Mouse (Mus musculus) adipocyte (in vitro differentiated cells): Measurements from ENCODE around the gene Tspan11.
A peak's percentile ranks its signal among the peaks of the same experiment; 100 is the strongest.

Experiments used
- DNase-seq: peaks from one replicate; pipeline ENCODE4 v3.0.0-alpha.2; 2016; ENCODE audit warnings: low spot score

Tspan11 gene

DNA sequence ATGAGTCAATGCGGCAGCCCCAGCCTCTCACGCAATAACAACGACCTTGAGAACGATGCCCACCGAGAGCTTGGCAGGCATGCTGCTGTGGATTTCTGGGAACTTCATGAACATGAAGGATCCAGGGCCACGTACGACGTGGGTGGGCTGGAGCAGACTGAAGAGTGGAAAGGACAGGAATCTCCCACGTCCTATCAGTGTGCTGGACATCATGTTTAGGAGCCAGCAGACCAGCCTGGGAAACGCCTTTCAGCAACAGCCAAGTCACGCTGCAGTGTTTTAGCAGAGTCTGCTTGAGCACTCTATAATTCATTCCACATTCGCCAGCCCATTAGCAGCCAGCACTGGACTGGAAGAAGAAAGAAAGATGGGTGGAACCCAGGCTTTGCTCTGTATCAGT is 10.4 kb upstream of the Tspan11 start:
- no peak for DNase-seq

DNA sequence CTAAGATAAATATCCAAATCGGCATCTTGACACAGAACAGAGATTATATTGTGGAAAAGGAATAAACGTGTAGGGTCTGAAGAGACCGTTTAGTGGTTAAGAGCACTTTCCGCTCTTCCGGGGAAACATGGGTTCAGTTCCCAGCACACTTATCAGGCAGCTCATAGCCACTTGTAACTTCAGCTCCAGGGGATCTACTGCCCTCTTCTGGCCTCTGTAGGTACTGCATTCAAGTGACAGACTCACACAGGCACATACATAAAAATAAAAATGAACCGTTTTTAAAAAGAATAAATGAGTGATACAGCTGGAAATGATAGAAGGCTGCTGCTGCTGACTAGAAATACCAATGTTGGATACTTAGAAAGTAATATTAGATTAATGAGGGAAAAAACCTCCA is 7.9 kb upstream of the Tspan11 start:
- no peak for DNase-seq

DNA sequence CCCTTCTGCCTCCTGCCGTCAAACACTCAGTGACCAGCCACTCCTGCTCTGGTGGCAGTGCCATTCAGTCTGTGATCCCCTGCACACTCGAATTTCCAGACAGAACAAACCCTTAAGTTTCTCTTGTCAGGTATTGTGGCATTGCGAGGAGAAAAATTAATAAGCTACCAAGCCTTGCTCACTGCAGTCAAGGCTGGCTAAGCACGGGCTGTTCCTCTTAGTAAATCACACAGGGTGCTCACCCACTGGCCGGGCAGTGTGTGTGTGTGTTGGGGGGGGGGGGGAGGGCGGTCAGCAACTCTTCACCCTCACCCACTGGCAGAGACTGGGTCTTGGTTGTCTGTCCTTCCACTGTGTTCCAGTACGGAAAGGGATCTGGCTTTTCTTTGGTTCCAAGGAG is 473 bp upstream of the Tspan11 start:
- no peak for DNase-seq

DNA sequence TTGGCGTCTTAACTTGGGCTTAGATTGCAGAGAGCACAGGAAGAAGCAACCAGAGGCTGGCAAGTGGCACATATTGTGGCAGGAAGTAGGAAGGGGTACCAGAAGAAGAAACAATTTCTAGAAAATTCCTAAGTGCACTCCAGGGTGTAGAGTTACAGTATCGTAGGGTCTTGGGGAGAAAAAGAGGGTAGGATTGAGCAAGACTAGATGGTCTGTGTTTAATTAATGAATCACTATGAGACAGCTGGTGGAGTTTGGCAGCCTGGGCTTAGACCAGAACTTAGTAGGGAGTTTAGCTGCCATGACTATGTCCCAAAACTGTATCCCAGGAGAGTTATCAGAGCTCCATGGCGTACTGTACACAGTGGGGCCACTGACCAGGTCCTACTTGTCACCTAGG is 1.2 kb downstream of the Tspan11 start:
- DNase-seq, result no peak

DNA sequence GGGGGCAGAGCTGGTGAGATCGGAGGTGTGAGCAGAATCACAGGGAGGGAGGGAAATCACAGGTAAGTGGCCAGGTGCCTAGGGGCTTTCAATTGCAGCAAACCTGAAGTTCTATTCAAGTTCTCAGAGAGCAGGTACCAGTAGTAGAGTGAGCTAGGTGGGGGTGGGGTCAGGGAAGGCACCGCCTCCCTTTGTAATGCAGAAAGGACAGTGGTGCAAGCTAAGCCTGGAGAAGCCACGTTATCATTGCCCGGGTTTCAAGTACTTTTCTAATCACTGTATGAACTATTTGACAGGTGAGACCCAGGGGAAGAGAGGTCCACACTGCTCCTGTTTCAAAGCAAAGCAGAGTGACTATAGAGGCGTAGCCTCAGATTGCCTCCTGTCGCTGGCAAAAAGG is 6.2 kb downstream of the Tspan11 start:
- no peak for DNase-seq

DNA sequence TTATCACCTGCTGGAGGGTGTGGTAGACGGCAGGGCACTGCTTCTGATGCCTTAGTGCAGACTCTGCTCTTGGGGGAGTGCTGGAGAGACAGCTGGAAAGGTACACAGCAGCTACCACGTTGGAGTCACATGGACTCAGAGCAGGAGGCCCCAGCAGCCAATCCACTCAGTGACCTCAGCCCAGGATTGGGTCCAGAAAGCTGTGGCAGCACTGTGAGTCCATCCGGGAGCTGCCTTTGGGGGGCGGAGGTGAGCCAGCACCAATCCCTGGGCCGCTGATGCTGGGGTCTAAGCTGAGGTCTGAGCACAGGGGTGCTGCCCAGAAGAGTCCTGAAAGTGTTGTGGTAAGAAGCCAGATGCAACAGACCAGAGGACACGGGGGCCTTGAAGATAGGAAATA is 7.6 kb downstream of the Tspan11 start:
- DNase-seq, result no peak

DNA sequence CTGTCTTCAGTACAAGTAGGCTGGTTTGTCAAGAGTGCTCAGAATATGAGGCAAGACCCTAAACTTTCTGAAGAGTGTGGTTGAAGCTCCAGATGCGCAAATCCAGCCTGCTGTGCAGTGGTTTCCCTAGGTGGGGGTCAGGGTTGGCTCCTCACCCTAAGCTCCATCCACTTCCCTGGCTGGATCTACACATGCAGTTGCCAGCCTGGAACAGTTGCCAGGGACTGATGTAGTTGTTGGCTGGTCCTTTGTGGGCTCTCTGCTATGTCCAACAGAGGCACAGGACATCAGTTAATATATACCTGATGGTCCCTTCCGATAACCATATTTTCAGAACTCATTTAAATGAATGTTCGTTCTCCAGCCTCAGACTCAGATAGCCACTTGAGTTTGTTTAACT is 9.0 kb downstream of the Tspan11 start:
- DNase-seq, result peak; percentile 22

DNA sequence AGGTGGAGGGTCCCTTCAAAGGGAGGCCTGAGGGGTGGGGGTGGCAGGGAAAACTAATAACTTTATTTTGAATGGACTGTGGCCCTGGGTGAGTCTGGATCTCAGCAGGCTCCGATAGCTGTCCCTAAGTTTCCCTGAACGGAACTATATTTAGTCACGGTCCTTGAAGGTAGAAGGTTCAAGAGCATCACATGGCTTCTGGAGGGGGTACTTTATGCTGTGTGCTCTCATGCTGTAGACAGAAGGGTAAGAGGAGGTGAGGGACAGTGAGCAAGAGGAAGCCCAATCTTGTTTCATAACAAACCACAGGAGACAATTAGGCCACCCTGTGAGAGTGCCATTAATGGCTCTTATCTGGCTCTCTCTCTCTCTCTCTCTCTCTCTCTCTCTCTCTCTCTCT is 10.0 kb downstream of the Tspan11 start:
- DNase-seq, result no peak

DNA sequence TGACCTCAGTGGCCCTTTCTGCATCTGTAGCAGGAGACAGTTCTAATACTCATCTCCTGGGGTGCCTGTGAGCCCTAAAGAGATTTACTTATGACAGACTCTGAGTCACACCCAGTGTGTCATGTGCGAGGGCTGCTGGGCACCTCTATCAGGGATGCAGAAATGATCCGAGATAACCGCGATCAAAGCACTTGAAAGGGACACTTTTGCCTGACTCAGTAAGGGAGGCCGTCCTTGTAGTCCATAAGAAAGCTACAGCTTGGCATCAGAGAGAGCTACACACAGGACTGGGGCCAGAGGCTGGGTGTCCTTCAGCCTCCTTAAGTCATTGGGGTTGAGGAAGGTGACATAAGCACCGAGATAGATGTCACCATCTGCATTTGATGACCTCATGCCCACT is 12.7 kb downstream of the Tspan11 start:
- DNase-seq, result no peak

DNA sequence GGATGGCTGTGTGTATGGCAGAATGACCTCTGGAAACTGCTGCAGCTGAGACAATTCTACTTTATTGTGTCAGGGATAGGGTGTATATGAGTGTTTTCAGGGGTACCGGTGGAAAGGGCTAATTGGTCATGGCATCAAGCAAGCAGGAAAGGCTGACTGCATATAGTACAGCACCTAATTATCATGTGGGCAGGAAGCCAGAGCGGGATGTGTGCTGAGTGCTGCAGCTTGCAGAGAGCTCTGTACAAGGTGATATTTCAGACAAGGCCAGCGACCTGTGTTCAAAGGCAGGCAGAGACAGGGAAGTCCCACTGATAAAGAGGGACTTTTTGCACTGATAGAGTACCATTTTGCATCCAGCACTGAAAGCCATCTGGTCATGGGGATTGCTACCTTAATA is 13.9 kb downstream of the Tspan11 start:
- no peak for DNase-seq

DNA sequence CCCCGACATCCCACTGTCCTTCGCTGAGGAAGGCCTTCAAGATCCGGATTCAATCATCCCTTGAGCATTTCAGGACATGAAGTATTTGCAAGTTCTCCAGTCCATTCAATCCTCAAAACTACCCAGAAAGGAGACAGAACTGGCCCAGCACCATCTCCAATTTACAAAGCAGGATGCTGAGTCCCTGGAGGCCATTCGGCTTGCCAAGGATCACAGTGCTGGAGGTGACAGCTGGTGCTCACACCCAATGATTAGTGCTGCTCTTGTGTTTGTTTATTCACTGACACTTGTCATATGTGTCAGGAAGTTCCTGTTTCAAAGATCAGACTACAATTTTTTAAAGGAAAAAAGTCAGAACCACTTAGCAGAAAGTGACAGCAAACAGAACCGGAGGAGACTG is 14.3 kb downstream of the Tspan11 start:
- DNase-seq, result no peak

DNA sequence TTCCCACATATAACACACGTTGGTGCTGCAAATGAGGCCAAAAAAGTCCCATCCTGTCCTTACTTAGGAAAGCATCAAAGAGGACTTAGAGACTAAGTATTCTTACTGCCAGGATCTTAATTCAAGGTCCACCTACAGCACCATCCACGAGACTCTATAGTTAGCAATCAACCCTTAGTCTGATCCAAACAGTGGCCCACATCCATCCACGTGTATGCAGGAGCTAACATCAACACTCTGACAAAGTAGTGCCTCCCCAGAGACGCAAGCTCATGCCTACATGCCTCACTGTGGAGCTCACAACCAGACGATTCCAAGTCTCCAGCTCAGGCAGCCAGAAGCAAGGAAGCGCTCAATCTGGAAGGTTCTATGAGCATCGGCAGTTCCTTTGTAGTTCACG is 15.2 kb downstream of the Tspan11 start:
- no peak for DNase-seq

DNA sequence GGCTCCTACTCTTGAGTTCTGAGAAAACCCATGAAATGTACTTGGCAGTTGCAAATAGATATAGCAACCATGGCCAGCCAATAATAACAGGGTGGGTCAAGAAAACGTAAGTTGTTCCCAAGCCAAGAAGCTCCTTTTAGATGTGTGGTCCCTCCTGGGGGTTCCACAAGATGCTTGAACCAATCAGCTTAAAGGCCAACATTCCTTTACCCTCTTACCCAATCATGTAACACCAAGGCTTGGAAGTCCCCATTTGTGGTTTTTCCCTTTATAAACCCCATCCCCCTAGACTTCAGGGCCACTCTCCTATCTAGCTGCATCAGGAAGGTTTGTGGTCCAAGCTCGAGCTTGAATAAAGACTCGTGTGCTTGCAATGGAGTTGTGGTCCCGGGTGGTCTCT is 23.2 kb downstream of the Tspan11 start:
- no peak for DNase-seq

DNA sequence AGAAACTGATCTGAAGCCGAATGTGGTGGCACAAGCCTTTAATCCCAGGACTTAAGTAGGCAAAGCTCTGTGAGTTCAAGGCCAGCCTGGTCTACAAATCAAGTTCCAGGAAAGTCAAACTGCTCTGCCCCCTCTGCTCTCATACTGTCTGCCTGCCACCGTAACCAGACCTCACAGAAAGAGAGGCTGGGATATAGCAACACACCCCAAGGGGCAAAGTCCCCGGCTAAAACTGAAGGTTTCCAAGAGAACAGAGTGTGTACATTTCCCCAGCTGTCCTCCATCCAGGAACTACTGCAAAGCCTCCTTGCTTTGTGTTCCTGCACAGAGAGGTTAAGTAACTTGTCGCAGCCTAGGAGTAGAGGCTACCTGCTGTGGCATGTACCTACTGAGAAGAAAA is 24.3 kb downstream of the Tspan11 start:
- no peak for DNase-seq

DNA sequence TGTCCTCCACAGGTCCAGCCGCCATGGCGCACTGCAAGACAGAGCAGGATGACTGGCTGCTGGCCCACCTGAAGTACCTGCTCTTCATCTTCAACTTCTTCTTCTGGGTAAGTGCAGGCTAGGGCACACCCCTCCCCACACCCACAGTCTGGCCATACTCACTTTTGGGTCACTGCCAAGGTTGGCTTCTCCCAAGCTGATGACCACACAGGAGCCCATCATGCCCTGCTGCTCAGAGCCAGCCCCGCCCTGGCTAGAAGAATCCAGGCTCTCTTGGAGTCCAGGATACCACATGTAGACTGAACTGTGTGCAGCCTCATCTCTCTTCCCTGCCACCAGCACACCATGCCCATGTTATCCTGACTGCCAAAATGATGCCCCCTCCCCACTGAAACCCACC is 25.5 kb downstream of the Tspan11 start:
- no peak for DNase-seq

DNA sequence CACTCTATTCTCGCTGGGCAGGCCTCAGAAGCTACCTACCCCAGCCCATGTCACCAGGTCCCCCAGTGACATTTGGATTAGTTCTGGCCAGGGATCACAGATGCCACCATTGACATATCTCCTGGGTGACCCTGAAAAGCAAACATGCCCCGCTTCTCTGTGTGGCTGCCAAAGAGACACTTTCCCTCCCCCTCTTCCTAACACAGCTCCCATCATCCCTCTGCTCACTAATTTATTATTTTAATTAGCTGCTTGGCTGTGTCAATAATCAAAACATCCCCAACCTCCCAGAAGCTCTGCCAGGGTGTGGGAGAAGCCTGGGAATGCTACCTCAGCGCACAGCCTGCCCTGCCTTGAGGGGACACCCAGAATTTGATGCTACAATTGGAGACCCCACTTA is 29.6 kb downstream of the Tspan11 start:
- DNase-seq, result no peak

DNA sequence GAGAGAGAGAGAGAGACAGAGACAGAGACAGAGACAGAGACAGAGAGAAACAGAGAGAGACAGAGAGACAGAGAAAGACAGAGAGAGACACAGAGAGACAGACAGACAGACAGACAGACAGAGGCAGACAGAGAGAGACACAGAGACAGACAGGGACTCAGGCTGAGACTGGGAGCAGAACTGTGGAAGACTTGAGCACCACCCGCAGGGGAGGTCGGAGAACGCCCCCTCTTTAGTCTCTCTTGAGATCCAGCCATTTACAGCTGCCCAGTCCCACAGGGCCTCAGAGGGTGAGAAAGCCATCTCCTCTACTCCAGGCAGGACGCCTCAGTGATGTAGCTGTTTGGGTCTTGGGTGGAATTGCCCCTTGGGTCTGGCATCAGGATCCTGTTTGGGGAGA is 30.3 kb downstream of the Tspan11 start:
- no peak for DNase-seq

DNA sequence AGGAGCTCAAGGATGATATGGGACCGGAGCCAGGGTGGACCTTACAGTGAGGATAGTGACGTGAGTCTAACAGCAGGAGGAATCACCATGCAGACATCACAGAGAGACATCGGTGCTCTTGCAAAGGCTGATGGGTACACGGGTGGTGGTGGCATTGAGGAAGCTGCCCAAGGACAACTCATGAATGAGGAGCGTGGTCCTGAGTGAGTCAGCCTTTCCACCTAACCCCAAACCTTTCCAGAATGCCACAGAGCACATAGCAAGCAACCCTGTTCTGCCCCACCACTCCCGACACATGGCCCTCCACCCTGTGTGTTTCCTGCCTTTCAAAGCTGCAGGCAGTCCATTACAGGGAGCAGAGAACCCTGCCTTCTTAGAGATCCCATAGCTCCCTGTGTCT is 32.1 kb downstream of the Tspan11 start:
- no peak for DNase-seq

DNA sequence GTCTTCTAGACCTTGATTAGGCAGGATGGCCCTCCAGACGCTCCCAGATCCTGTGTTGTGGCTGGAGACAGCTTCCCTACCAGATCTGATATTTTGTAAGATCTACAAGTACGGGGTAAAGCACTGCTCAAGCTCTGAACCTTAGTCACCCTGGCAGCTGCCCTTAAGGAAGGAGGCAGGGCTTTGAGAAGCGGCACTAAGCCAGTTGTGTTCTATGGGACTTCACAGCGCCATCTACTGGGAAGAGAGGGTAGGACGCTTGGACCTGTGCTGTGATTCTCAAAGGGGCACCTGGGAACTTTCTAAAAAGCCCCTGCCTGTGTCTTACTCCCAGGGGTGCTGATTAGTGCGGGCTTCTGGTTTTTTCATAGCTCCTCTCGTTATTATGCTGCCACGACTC is 33.3 kb downstream of the Tspan11 start:
- DNase-seq, result peak; percentile 97

DNA sequence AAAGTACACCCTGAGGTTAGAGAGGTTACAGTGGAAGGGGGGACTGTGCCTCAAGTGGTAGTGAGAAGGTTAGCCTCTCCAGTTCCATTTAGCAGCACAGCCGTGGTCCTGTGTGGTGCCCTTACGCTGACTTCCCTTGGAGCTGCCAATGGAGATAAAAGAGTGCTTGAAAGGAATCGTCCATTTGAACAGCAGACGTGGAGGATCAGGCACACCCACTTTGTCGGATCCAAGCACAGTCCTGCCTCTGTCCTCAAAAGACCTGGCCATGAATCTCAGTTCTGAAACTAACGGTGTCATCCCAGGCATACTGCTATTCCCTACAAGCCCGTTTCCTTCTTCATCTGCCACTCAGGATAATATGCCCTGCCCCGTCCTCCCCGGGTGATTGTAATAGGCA is 34.6 kb downstream of the Tspan11 start:
- no peak for DNase-seq

DNA sequence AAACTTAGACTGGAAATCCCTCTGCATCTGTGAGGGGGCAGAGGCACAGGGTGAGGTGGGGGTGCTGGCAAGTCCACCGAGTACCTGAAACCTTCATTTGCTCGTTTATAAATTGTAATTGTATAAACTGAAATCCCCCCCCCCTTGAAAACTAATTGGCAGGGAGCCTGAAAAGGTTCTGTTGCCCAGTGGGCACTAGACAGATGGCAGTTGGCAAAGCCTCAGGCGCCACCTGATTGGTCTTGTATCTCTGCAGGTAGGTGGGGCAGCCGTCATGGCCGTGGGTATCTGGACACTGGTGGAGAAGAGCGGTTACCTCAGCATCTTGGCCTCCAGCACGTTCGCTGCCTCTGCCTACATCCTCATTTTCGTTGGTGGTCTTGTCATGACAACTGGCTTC is 35.9 kb downstream of the Tspan11 start:
- DNase-seq, result no peak

DNA sequence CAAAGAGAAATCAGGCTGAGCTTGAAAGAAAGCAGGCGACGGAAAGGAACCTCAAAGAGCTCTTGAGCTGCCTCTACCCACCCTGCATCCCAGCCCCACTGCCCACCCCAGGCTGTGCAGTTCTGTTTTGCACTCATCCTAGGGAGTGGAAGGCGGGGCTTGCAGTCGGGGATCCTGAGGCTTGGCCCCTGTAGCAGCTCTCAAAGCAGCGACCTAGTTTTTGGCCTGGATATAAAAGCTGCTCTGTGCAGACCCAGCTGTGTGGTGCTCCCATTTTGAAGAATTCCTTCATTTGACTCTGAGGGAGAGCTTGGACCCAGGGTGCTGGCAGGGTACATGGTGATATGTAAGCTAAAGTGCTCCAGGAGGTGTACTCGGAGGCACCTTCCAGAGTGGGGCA is 37.4 kb downstream of the Tspan11 start:
- DNase-seq, result no peak

DNA sequence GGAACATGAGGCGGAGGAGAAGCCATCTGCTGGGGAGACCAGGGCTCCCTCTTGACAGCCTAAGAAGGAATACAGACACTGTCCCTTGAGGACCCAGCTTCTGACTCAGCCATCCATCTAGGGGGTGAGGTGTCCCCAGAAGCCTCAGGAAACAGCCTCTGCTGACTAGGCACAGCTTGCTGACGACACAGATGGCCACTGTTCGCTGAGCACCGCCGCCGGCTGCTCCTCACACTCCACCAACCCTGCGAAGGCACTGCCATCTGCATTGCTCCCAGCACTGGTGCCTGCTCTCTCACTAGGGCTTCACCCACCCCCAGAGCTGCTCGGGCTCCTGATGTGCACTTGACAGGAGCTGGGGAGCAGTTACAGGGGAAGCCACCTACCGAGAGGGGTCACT is 38.5 kb downstream of the Tspan11 start:
- DNase-seq, result no peak

DNA sequence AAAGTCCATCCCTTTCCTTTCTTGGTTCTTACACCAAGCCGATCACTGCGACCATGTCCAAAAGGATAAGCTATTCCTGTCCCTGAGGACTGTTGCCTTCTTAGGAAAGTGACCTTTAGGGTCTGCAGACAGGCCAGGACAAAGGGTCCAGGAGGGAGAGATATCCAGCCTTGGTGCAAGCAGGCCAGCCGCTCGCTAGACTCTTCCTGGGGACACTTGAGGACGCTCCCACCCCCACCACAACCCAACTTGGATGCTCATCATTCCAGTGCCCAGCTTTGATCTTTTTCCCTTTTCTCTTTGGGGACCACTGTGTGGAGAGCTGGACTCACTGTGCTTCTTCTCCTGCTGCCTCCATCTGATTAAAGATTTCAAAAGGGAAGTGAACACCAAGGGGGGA is 41.3 kb downstream of the Tspan11 start:
- no peak for DNase-seq

DNA sequence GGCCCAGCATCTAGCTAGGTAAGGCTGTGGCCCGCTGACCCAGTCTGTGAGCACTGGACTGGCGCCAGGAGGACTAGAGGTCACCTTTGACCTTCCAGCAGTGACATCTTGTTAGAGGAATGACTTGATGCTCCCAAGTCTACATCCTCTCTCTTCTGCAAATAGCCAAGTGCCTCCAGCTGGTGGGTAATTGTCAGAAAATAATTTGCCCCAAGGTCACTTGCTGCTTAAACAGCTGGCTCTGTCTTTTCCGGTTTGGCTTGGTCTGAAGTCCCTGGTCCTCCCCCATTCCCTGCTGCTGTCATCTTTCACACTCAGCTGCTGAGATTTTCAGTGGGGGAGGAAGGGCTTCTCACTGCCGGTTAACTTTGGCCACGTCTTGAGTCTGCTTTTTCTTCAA is 45.3 kb downstream of the Tspan11 start:
- no peak for DNase-seq

DNA sequence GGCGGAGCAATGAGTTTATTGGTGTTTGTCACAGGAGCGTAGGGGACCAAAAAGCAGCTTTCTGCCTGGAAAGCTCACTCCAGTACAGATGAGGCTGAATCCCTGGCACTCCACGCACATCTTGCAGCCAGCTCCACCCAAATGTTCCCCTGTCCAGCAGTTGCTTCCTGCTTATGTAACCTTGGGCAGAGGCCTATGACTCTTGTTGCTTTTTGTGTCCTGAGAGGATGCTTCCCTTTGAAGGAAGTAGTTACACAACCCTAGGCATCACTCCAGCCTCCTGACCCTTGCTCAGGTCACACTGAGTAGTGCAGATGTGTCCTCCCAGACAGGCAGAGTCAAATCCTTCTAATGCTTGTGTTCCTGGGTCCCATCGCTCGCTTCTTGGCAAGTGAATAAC is 46.5 kb downstream of the Tspan11 start:
- no peak for DNase-seq
